Mouse (Mus musculus) embryo, embryonic 9.5 days (tissue): ENCODE measurements at regions not wholly inside any gene's neighbourhood (a gene's known extent, or its start where the extent isn't known, plus 50 kb on each side); places are given as distances from the start of the nearest gene placed in this dataset.

ENCODE experiments used
- DNase-seq: peaks from one replicate; pipeline ENCODE4 v3.0.0-alpha.2; 2017; ENCODE audit errors: extremely low spot score

GRCm38 (mm10) chr7:95082248-95082647 lies 1088.8 kb upstream of the Tenm4 start:
- no peak for DNase-seq

GRCm38 (mm10) chr7:95084328-95084727 lies 1086.7 kb upstream of the Tenm4 start:
- no peak for DNase-seq

- peak; percentile 26 for DNase-seq
These were observed 1079.7 kb upstream of the Tenm4 start for GRCm38 (mm10) chr7:95091360-95091759.

GRCm38 (mm10) chr7:95129020-95129419 lies 1042.0 kb upstream of the Tenm4 start:
- no peak for DNase-seq

- no peak for DNase-seq
These were observed 1038.0 kb upstream of the Tenm4 start for GRCm38 (mm10) chr7:95133038-95133437.

- DNase-seq = no peak
These were observed 1036.9 kb upstream of the Tenm4 start for GRCm38 (mm10) chr7:95134062-95134625.

GRCm38 (mm10) chr7:95141778-95142177 lies 1029.3 kb upstream of the Tenm4 start:
- DNase-seq = no peak

GRCm38 (mm10) chr7:95143037-95143436 lies 1028.0 kb upstream of the Tenm4 start:
- no peak for DNase-seq
